Mouse (Mus musculus): ENCODE data around the gene Eloa.

The Eloa gene

DNA sequence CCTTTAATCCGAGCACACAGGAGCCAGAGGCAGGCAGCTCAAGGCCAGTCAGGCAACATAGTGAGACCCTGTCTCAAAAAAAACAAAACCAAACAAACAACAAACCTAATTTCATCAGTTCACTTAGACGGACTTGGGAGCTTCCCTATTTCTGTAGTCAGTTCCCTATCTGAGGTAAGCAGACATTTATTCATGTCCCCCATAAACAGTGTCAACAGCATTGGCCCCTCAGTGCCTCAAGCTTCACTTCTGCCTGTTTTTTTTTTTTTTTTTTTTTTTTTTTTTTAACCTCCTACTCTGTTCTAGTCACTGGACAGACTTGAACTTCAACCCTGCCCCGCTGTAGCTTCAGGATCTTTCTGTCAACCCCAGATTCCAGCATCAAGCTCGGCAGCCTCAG, 13.5 kb upstream of the Eloa start:
- in situ Hi-C loops (cut with MboI; ENCODE audit: unreplicated experiment in 2 of 2), result no loop called here

DNA sequence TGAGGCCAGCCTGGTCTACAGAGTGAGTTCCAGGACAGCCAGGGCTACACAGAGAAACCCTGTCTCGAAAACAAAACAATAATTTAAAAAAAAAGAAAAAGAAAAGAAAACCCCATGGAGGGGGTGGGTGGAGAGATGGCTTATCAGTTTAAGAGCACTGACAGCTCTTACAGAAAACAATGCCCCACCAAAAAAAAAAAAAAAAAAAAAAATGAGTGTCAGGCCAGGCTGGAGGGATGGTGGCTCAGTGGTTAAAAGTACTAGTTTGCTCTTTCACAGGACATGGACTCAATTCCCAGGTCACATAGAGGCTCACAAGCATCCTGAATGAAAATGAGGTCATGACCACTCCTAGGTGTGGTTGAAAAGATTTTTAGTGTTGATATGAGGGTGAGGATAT, 11.7 kb upstream of the Eloa start:
- in situ Hi-C loops (cut with MboI; ENCODE audit: unreplicated experiment in 2 of 2), result no loop called here

DNA sequence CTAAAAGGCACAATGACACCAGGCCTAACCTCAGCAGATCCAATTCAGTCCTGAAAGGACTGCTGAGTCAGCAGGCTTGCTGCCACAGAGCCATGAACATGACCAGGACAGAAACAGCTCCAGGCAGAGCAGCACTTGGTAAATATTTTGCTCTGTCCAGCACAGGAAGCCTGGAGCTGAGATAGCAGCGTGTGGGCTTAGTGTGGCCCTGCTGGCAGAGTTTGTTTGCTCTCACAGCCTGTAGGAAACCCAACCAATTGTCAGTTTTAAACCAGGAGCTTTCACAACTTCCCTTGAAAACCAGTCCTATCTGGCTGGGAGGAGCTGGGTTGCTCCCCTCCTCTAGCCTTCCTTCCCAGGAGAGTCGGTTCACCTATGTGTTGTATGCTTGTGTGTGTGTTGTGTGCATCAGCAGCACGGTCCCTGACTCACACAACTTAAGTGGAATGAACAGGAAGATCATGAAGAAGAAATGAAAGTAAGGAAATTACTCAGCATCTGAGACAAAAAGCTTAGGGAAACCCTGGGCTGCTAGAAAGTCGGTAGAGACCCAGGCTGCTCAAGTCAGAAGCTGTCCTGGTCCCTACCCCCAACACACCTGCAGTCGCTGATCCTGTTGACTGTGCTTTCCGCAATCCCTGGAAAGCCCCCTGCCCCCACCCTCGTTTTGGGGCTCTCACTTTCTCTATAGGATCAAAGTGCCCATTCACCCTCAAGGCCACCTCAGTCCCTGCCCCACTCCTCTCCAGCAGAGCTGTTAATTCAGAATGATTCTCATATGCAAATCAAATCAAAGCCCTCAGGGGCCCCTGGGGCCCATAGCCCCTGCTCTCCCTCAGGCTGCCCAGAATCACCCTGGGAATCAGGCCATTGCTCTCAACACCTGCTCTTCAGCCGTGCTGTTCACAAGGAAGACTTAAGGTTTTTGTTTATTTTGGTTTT, 9.7 kb upstream of the Eloa start:
- in situ Hi-C loops (cut with MboI; ENCODE audit: unreplicated experiment in 2 of 2), result no loop called here

DNA sequence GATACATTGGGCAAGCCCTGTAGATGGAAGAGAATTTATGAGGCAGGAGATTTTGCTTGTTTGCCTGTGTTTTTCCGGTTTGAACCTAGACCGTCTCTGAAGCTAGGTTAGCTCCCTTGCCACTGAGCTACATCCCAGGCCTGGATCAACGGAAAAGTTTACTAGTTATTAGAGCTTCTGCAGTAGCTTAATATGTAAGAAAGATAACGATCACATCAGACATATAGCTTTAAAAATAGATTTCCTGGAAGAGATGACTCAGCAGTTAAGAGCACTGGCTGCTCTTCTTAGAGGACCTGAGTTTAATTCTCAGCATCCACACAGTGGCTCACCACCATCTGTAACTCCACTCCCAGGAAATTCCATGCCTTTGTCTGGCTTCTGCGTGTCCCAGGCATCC, 7.1 kb upstream of the Eloa start:
- in situ Hi-C loops (cut with MboI; ENCODE audit: unreplicated experiment in 2 of 2), result no loop called here

DNA sequence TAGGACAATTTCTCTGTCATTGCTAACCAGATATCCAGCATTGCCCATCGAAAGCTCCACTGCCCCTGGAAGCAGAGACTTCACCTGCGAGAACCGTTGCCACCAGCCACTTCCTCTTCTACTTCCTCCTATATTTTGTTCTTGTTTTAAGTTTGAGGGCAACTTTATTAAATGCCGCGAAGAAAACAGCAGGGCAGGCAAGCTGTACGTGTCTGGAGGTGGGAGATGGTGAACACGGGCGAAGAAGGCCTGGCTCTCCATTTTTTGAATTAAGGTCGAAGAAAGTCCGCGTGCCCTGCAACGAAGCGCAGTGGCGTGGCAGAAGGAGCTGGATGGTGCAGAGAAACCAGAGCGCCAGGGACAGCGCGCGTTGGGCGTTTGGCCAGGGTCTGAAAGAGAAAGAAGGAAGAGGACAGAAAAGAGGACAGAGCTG, 6.6 kb upstream of the Eloa start:
- in situ Hi-C loops (cut with MboI; ENCODE audit: unreplicated experiment in 2 of 2), result no loop called here

DNA sequence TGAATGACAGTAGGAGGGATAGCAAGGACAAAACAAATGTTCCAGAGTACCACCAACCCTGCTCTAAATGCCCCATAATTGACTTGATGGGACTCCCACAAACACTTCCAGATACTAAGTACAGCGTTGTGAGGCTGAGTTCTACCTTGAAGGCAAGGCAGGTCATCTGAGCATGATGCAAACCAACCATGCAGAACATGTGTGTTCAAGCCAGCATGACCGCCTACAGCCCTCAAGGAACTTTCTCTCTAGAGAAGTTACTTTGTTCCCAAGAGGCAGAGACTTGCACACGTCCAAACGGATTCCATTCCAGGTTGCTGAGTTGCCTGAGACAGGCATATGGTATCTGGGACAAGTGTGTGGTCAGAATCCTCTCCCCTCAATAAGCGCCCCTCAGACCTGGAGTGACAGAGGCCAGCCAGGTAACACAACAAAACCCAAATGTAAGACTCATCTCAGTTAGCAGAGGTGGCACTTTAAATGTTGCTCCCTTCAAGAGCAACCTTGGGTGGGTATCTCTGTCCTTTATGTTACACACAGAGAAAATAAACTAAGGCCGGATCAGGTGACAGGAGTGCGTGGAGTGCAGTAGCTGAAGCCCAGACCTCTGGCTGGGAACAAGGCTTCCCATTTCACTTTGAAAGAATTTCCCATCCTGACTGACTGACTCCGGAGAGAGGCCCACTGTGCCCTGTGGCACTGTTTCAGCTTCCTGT, 6.0 kb upstream of the Eloa start:
- in situ Hi-C loops (cut with MboI; ENCODE audit: unreplicated experiment in 2 of 2), result no loop called here

DNA sequence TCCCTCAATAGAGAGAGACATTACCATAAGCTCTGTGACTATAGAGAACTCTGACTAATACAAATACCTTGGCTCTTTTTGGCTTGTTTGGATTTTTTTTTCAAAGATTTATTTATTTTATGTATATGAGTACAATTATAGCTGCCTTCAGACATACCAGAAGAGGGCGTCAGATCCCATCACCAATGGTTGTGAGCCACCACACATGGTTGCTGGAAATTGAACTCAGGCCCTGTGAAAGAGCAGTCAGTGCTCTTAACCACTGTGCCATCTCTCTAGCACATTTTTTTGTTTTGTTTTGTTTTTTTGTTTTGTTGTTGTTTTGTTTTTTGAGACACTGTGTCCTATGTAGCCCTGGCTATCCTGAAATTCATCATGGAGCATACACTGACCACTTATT, 3.8 kb upstream of the Eloa start:
- in situ Hi-C loops (cut with MboI; ENCODE audit: unreplicated experiment in 2 of 2), result no loop called here

DNA sequence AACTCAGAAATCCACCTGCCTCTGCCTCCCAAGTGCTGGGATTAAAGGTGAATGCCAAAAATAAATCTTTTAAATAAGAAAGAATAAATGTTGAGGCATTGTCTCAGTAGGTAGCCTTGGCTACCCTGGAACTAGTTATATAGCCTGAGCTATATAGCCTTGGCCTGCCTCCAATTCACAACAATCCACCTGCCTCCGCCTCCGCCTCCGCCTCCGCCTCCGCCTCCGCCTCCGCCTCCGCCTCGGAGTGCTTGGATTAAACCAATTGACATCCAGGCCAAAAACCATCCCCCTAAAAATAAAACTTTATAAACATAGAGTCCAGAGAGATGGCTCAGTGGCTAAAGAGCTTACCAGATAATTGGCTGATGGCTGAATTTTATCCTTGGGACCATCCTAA, 1.4 kb upstream of the Eloa start:
- in situ Hi-C loops (cut with MboI; ENCODE audit: unreplicated experiment in 2 of 2), result no loop called here

DNA sequence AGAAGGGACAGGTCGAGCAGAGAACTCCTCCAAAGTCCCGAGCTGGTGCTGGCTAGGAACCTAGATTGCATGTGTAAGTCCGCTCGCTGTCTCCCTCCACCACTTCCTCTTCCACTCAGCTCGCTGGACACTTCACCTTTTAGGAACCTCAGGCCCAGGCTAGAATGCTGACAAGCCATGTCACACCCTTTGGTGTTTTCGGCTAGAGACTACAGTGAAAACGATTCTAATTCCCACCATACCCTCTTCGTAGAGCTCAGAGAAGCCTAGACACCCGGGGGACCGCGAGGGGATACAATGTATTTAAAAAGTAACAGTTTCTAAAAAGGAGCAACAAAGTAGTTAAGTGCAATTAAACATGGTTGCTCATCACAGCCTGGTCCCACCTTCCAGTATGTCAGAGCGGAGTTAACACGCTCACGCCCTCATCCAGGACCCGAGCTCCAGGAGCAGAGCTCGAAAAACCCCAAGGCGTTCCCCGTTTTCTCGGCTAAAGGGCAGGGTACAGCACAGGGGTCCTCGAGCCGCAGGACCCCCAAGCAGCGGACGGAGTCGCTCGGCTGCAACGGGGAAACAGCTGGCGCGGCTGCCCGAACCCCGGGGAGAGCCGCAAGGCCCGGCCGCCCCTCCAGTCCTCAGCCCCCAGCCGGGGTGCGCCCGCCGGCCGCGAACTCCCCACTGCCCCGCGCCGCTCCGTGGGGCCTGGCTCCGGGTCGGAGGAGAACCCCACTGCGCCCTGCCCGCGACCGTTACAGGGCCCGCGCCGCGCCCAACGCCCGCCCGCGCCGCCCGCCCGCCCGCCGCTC, 617 bp downstream of the Eloa start:
- in situ Hi-C loops (cut with MboI; ENCODE audit: unreplicated experiment in 2 of 2), result no loop called here

DNA sequence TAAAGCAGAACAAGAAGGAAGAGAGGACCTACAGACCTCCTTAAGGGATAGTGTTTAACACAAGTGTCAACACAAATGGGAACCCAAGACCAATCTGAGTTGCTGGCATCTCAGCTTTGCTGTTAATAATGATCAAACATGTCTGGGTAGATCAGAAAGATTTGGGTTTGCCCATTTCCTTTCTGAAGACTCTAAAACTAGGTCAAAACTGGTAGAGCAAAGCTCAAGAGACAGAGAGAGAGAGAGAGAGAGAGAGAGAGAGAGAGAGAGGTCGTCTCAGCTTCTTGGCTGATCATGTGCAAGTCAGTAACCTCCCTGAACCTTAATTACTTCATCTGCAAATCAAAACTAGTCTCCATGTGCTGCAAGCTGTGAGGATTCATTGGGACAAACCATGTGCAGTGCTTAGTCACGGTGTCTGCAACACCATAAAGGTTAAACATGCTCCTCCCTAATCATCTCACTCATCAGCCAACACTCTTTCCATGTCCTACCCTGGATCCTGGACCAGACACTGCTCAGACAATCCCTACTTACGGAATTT, 5.4 kb downstream of the Eloa start:
- in situ Hi-C loops (cut with MboI; ENCODE audit: unreplicated experiment in 2 of 2), result loop anchor here in 1 of 2 experiments (5.0 kb wide), 1 partner anchor 36 kb away; the partner anchor contains the start of gene Rpl11

DNA sequence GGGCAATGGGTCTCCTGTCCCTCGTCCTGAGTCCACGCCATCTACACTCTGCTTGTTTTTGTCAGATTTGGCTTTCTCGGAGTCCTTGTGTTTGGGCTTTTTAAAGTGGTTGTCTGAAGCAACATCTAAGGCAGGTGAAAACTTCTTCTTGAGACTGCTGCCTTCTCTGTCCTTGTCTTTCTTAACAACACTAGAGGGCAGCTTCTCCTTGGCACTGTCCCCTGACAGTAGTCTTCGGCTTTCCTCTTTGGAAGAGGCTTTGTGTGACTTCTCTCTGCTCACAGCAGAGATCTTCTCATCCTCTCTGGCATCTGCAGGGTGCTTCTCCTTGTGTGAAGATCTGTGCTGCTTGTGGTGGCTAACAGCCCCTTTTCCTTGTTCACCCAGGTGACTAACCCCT, 11.0 kb downstream of the Eloa start:
- in situ Hi-C loops (cut with MboI; ENCODE audit: unreplicated experiment in 2 of 2), result no loop called here

DNA sequence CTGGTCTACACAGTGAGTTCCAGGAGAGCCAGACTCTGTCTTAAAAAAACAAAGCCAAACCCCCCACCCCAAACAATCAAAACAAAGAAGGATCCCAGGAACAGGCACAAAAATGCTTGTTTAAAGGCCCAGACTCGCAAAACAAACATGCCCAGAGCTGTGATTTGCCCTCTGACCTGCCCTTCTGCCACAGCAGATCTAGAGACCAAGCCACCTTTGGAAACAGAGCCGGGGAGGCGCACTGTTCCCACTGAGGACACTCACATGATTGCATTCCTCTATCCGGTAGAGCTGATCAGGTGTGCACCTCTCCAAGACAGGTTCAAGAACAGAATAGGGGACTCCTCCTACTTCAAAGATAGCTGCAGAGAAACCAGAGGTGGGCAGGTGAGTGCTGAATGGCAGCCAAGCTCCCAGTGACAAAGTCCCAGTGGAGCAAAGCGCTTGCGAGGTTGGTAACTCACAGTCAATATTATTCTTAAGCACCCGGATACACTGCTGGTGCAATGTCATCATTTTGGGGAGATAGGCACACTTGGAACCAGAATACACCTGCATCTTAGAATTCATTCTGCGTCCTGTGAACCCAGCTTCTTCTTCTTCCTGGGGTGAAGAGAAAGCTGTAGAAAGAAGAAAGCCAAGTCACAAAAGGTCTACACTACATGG, 12.6 kb downstream of the Eloa start:
- in situ Hi-C loops (cut with MboI; ENCODE audit: unreplicated experiment in 2 of 2), result no loop called here

DNA sequence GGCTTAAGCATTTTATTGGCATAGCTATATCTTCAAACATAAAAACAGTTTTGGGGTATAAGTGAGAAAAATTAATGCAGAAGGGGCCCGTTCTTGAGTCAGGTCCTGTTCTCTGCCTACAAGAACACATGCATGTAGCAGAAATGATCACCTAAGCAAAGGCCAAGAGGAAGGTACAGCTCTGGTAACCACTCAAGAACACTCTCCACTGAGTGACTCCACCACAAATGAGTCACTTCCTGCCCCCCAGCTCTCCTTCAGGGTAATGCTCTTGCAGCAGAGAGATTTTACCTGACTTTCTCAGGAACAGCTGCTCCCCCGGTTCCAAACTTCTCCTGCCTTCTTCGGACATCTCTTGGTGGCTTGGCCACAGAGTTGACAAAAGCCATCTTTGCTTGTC, 14.7 kb downstream of the Eloa start:
- in situ Hi-C loops (cut with MboI; ENCODE audit: unreplicated experiment in 2 of 2), result no loop called here

DNA sequence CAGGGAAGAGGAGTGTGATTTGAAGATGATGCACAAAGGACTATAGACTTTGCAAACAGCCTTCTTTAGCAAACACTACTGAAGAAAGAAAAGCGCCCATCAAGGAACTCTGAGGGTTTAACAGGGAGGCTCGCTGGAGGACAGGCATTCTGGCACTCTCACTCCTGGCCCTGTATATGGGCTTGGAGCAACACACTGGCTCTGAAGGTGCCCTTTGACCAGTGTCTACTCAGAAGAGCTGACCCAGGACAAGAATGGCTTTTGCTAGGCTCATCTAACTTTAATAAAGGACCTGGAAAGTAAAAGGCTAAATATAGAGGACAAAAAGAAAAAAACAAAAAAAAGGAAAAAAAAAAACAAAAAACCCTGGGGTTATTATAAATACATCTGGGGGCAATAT, 16.6 kb downstream of the Eloa start:
- in situ Hi-C loops (cut with MboI; ENCODE audit: unreplicated experiment in 2 of 2), result no loop called here

DNA sequence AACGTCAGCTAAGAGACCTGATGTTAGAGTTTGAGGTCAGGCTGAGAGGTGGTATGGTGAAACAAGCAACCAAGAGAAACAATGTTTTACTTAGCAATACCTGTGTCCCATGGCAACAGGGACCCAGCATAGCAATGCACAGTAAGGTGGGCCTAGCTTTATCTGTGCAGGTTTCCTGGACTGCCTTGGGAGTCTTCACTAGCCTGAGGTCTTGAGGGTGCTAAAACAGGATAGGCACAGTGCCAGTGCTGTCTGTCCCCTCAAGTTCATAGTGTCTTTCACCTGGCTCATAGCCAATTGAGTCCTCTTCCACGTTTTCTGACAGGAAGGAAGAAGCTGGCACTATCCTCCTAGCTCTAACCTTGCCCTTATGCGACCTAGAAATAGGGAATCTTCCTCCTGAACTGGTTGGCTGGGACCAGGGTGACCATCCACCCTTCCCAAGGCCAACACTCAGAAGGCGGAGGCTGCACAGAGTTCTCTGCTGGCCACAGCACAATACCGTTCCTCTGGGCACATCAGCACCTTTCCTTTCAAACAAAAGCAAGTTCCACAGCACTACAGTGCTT, 17.4 kb downstream of the Eloa start:
- in situ Hi-C loops (cut with MboI; ENCODE audit: unreplicated experiment in 2 of 2), result no loop called here

DNA sequence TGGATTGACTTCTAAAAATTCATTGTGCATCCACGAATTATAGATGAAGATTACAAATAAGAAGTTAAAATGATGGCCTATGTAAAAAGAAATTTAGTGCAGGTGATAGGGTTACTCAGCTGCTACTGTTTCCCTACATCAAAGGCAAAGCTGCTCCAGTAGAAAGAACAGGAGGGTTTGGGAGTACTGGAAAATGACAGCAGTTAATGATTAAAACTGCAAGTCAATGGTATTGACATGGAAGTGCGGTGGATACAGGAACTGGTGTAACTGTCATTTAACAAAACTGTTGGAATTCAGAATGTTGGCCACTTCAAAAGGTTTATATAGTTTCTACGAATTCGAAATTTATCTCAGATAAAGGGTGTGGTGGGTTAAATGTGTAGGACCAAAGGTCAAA, 26.4 kb downstream of the Eloa start:
- in situ Hi-C loops (cut with MboI; ENCODE audit: unreplicated experiment in 2 of 2), result no loop called here

DNA sequence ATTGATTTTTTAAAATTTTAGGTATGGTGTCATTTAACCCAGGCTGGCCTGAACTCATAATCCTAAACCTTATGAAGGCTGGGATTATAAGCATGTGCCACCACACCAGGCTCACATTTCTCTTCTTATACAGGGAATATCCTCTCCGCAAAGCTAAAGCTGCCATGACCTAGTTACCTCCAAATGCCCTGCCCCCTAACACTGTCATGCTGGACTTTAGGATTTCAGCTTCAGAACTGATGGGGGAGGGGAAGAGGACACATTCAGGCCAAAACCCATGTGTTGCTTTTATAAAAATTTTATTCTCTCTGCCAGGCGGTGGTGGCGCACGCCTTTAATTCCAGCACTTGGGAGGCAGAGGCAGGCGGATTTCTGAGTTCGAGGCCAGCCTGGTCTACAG, 27.6 kb downstream of the Eloa start:
- in situ Hi-C loops (cut with MboI; ENCODE audit: unreplicated experiment in 2 of 2), result no loop called here

DNA sequence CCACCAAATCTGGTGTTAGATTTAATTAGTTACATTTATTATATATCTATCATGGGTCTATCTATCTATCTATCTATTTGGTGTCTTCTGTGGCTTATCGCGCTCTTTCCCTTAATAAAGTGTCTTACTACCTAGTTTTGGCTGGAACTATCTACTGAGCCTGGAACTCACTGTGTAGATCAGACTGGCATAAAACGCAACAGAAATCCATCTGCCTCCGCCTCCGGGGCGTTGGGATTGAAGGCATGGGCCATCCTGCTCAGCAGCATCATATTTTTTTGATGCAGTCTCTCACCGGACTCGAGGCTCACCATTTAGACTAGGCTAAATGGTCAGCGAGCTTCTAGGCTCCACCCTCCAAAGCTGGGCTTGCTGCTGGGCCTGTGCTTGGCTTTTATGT, 33.8 kb downstream of the Eloa start:
- in situ Hi-C loops (cut with MboI; ENCODE audit: unreplicated experiment in 2 of 2), result no loop called here

DNA sequence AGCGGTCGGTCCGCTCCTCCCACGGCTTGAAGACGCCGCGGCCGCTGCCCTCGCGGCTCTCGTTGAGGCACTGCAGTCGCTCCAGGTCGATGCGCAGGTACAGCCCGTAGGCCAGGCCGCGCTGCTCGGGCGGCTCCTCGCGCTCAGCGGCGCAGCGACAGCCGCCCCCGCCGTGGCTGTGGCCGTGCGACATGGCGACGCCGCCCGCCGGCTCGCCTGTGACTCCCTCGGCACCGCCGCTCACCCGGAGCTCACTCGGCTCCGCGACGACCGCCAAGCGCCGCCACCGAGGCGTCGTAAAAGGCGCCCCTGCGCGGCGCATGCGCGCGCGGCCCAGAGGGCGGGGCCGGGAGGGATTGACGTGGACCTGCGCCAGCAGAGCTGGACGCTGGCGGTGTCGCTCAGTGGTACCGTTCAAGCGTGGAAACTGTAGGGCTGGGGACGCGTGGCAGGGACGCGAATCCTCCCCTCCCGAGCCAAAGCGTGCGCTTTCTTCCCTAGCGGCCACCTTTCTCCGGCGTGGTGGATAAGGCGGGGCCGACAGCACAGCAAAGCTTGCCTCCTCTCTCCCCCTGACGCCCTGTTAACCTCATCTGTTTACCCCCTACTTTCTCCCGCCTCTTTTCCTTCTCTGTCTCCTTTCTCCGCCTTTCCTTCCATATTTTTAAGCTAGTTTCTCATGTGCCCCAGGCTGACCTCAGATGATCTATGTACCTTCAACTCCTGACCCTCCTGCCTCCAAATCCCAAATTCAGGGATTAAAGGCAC, 34.4 kb downstream of the Eloa start, which contains the start of gene Pithd1:
TSS of gene Pithd1 (minus strand) at position 322 of the 768 bp plus-strand sequence.
- in situ Hi-C loops (cut with MboI; ENCODE audit: unreplicated experiment in 2 of 2), result no loop called here

Data from v-Abl transformed pro-B cells (cell line).